Mouse (Mus musculus): Measurements from ENCODE around the gene Zc3h12d.
"Not testable (repeated sequence)": the region's sequence is repeated elsewhere in the genome, so short reads cannot be mapped to it uniquely, and the experiment has no call there.

Zc3h12d gene

DNA sequence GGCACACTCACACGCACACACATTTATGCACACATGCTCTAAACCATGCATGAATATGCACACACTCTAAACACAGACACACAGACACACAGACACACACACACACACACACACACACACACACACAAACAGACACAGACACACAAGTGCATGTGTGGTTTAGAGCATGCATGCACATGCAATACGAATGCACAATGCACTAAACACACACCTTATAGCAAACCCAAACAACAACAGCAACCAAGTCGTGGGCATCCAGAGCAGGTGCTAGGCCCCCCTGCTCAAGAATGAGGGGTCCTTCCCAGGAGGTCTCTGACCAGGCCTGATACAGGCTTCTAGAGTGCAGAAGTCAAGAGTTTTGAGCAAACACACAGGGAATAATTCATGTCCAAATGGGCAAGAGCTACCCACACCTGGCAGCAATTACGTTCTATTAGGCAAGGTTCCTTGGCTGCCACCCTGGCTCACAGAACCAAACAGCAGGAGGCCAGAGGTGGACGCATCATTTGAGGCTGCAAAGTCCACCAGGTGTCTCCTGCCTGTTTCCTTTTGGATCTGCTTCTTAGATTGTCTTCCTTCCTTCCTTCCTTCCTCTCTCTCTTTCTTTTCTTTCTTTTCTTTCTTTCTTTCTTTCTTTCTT is 39.2 kb downstream of the Zc3h12d start:
- no peak for DNase-seq (ENCODE audit: low read depth)

DNA sequence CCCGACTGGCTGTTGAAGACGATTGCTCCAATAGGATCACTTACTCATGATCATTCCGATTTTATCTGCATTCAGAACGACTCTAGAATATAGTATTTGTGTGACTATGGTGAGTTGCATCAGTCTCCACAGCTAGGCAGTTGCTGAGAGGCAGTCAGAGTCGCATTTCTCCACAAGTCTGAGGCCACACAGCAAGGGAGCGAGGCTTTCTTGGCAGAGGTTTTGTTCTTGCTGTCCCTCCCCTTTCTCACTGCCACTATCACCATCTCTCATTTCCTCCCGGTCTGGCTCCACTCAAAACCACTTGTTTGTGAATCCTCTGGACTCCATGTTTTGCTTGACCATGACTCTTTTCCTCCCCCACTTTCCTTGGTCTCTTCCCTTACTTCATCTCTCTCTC is 41.9 kb downstream of the Zc3h12d start:
- DNase-seq (ENCODE audit: low read depth) = no peak

DNA sequence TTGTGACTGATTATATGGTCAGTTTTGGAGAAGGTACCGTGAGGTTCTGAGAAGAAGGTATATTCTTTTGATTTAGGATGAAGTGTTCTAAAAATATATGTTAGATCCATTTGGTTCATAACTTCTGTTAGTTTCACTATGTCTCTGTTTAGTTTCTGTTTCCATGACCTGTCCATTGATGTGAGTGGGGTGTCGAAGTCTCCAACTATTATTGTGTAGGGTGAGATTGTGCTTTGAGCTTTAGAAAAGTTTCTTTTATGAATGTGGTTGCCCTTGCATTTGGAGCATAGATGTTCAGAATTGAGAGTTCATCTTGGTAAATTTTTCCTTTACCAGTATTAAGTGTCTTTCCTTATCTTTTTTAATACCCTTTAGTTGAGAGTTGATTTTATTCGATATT is 48.0 kb downstream of the Zc3h12d start:
- not testable (repeated sequence) for DNase-seq (ENCODE audit: low read depth)

DNA sequence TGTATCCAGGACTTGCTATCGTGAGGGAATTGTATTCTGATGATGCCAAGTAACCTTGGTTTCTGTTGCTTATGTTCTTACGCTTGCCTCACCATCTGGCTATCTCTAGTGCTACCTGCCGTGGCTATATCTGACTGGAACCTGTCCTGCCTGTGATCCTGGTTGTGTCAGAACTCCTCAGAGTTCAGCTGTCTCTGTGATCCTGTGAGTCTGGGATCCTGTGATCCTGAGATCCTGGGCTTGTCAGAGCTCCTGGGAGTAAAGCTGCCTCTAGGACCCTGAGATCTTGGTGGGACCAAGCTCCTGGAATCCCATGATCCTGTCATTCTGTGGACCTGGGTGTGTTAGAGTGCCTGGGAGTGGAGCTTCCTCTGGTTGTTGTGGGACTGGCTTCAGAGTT is 49.7 kb downstream of the Zc3h12d start:
- no peak for DNase-seq (ENCODE audit: low read depth)

DNA sequence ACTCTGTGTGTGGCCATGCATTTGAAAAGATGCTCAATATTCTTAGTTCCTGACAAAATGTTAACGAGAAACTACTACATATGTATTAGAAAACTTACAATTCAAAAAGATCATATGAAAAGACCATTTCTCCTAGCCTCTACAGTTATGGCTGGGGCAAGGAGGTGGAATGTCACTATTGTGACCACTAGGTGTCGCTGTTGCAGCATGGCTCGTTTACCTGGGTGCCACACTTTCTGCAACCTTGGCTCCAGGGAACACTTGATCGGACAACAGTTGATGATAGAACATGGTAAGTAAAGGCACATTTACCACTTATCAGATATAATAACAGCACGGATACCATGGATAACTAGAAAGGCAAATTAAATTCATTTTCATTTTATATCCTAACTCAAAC is 51.3 kb downstream of the Zc3h12d start:
- no peak for DNase-seq (ENCODE audit: low read depth)

DNA sequence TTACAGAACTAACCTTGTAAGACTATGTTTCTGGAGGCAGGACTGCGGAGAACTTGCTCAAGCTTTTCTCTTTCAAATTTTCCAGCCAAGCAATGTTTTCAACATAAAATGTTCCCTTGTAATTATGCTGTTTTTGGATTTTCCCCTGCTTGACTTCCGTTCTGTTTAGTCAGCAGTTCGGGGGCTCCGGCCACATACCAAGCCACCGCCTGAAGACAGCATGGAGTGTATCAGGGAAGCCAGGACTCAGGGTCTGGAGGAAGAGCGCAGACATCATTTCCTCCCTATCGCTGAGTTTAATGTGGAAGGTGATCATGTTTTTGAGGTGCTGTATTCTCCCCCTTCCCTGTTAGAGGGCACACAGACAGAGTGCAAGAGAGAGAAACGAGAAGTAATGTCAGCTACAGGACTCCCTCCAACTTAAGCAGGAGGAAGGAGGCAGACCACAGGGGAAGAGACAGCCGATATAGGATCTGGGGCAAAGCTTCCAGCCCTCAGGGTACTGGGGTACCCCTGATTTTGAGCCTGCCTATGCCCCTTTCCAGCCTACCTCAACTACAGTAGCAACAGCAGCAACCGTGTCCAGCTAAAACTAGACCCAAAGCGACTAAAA is 56.1 kb downstream of the Zc3h12d start:
- DNase-seq (ENCODE audit: low read depth) = no peak

DNA sequence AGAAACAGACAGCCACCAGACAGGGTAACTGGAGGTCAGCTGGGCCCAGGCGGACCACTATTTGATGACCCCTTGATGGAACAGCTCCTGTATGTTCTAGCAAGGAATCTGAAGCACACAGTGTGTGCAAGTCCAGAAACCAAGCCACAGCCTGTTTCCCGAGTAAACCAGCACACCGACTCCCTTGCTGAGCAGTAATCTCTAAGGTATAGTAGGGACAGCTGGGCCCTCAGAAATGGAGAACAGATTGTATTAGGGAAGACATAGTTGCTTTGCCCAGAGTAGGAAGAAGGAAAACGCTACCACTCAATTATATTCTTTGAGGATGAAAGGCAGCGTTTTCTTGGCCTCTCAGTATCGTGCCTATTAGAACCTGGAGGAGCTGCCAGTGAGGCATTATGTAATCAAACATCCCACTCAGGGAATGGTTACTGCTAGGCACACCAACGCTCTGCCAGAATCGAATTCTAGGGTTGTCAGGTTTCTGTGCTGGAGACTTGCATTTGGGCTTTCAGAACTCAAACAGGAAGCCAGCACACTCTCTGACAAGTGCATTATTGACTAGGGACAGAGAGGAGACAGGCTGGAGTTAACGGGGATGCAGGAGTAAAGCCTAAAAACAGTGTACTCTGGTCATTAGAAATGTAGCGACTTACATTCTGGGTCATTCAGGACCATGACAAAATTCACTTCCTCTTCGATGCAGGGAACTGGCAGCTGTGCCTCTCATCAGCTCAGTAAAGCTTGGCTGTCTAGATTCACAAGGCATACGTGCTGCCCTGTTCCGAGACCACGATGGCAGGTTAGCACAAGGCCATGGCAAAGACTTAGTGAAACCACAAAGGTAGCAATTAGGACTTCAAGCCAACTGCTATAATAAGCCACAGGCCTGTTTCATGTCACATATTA is 68.7 kb downstream of the Zc3h12d start:
- no peak for DNase-seq (ENCODE audit: low read depth)

DNA sequence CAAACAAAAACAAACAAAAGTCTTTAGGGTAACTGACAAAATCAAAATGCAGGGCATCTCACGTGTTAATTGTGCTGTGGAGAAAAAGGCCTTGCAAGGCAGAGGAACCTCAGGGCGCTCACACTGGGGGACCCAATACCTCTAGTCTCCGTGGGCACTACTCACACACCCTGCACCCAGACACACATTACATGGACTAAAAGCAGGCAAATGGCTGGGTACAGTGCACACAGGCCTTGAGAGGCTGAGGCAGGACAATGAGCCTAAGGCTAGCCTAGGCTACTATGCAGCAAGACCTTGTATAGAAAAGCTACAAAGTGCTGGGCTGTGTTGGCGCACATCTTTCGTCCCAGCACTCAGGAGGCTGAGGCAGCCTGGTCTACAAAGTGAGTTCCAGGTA is 71.9 kb downstream of the Zc3h12d start:
- DNase-seq (ENCODE audit: low read depth) = no peak

DNA sequence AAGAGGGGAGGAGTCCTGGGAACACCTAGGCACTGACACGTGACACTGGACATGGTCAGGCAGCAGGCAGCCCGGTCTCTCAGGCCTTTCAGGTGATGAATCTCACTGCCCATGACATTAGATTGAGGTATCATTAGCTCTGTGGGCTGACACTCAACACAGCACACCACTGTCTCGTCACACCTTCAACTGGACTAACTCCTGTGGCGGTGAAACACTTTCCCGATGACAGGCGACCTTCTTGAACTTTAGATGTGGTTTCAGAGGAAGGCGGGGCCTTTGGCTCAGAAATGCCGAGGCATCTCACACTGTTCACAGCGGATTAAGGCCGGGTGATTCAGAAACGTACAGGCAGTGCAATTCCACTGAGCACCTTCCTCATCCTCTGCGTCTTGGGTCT is 74.9 kb downstream of the Zc3h12d start:
- no peak for DNase-seq (ENCODE audit: low read depth)

DNA sequence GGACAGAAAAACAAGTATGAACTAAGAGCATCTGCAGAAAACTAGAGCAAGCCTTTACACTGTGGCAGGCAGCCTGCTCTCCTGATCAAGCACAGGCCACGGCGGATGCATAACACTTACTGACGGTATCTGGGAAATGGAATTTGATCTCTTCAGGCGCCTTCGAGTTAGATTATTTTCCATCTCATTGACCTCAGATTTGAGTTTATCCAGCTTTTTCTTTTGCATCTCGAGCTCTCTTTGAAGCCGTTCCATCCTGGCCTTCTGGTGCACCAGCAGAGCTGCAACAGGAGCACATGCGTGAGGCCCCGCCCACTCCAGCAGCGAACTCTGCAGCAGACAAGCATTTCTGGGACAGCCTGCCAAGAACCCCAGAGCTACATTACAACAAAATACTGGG is 79.0 kb downstream of the Zc3h12d start:
- DNase-seq (ENCODE audit: low read depth) = no peak
